Comparison of ENCODE assay signal across 9 mouse cellular contexts in the genomic region with DNA sequence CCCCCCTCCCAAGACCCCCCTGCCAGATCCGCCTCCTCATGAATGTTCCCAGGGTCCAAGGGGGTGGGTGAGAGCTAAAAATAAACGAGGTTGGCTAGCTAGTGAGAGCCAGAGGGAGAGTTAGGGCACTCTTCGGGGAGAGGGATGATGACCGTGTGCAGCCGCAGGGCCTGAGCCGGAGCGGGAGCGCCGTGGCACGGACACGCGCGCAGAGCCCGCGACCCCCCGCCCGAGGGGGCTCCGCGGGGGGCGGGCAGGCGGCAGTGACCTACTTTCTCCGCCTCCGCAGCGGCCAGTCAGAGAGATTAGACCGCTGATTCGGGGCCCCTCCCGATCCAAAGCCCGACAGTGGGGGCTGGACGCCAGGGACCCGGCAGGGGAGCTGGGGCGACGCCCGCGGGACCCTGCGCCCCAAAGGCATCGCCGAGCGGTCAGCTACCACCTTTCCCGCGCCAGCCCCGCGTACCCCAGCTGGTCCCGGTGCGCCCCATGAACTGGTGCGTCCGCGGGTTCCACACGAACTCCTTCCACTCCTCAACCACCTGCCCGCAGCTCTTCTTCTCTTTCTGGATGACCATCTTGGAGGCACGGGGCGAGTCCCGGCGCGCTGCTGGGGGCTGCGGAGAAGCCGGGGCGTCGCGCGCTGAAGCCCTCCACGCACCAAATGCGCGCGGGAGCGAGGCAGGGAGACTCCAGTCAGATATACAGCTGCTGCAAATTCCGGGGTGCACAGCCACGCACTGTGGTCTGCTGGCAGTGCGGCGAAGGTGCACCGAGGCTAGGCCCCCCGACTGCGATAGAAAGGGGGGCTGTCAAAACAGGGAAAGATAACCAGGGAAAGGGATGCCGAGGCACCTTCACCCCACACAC. TPM values are rescaled to one million over a fixed set of nuclear protein-coding genes. Genes with fewer than 3 reads are reported as not detected.
DNase-seq lines count a peak whose midpoint lies in the region; ATAC-seq lines count a peak whose summit lies in the region.
"Had no signal": no experiment of that assay in that cellular context is flagged by ENCODE, and none has a peak within 500 bp of the region (broad histone marks: within the 10 kb centered on the region; RNA-seq: fewer than 3 reads in every experiment).

No protein-coding gene starts in this region.

- 0 out of 2 replicates have a peak, but pooled peaks cover 4% of the 10 kb centered on the region for H3K27me3 ChIP-seq in heart, embryonic 10.5 days (ENCODE audit: insufficient read depth, poor library complexity, severe bottlenecking)
- H3K27me3 ChIP-seq in embryonic facial prominence, embryonic 12.5 days: peaks cover 15% of the 10 kb centered on the region
- peaks cover 8% of the 10 kb centered on the region; the same call in 1 of the 2 replicates for H3K27me3 ChIP-seq in neural tube, embryonic 12.5 days (replicated peaks)

- peak overlapping the region; percentile 100 for H3K4me2 ChIP-seq in embryonic facial prominence, embryonic 12.5 days (replicated peaks)
- peak overlapping the region; percentile 100 for H3K4me2 ChIP-seq in neural tube, embryonic 12.5 days (replicated peaks)

- H3K4me1 ChIP-seq in heart, embryonic 10.5 days: peaks cover 62% of the 10 kb centered on the region
- peaks cover 31% of the 10 kb centered on the region for H3K4me1 ChIP-seq in embryonic facial prominence, embryonic 12.5 days
- peaks cover 32% of the 10 kb centered on the region for H3K4me1 ChIP-seq in neural tube, embryonic 12.5 days

- H3K36me3 ChIP-seq in heart, embryonic 10.5 days: 0 out of 2 replicates have a peak, but pooled peaks cover 3% of the 10 kb centered on the region
- H3K36me3 ChIP-seq in embryonic facial prominence, embryonic 12.5 days: no peaks in the 10 kb centered on the region
- H3K36me3 ChIP-seq in neural tube, embryonic 12.5 days: no peaks in the 10 kb centered on the region

- ATAC-seq in embryonic facial prominence, embryonic 12.5 days (ENCODE audit: insufficient number of reproducible peaks, insufficient read depth, low FRiP score, low TSS enrichment): peak; percentile 11; the same call in 1 of the 2 replicates
- peak; percentile 58 for ATAC-seq in neural tube, embryonic 12.5 days (ENCODE audit: low FRiP score, low read depth)

- H3K9me3 ChIP-seq in heart, embryonic 10.5 days: no peaks in the 10 kb centered on the region
- H3K9me3 ChIP-seq in embryonic facial prominence, embryonic 12.5 days: no peaks in the 10 kb centered on the region
- no peaks in the 10 kb centered on the region for H3K9me3 ChIP-seq in neural tube, embryonic 12.5 days

- peak overlapping the region; percentile 68 for H3K9ac ChIP-seq in embryonic facial prominence, embryonic 12.5 days
- H3K9ac ChIP-seq in neural tube, embryonic 12.5 days: peak overlapping the region; percentile 77

- H3K27ac ChIP-seq in heart, embryonic 10.5 days: peak overlapping the region; percentile 87
- 0 out of 2 replicates have a peak overlapping the region, but pooled peaks have one; percentile 6 for H3K27ac ChIP-seq in embryonic facial prominence, embryonic 12.5 days
- H3K27ac ChIP-seq in neural tube, embryonic 12.5 days: no peak overlapping the region

- DNase-seq in heart, embryonic 10.5 days (ENCODE audit: low spot score): no peak
- no peak for DNase-seq in heart, adult 8-10 months (ENCODE audit: low spot score)
- DNase-seq in Muller cell, postnatal 12 days (ENCODE audit: inconsistent ontology term): peak; percentile 43
- peak; percentile 28 for DNase-seq in heart, postnatal 4 days
- DNase-seq in liver: peak; percentile 68
- DNase-seq in urinary bladder, postnatal 25 days (ENCODE audit: low spot score): no peak

- WGBS in heart, embryonic 10.5 days: under 1% methylated on average over 73 of the region's 73 CpGs
- 1% methylated on average over 67 of the region's 73 CpGs for WGBS in embryonic facial prominence, embryonic 12.5 days
- WGBS in neural tube, embryonic 12.5 days: under 1% methylated on average over 73 of the region's 73 CpGs

- peak overlapping the region; percentile 79 for H3K4me3 ChIP-seq in heart, embryonic 10.5 days
- H3K4me3 ChIP-seq in embryonic facial prominence, embryonic 12.5 days: peak overlapping the region; percentile 58
- peak overlapping the region; percentile 59 for H3K4me3 ChIP-seq in neural tube, embryonic 12.5 days

RNA-seq across cellular contexts. Expression of a gene that starts 0.7 kb away (rescaled TPM):
- 15.6 and 24.1 TPM in 2 replicates for polyA plus RNA-seq in heart, embryonic 10.5 days (2016; fragmentation: Nextera tagmentation; extraction: Ambion mirVana)
- total RNA-seq in heart, adult 8-10 months (2022): 10 to 100 TPM; 12.4 to 16.3 (median 13.1) TPM
- polyA plus RNA-seq in embryonic facial prominence, embryonic 12.5 days (2016; fragmentation: Nextera tagmentation; extraction: Ambion mirVana): 4.2 and 5.3 TPM in 2 replicates
- total RNA-seq in heart, postnatal 4 days (2021): 10 to 100 TPM; 27.0 to 29.1 TPM
- 8.4 and 10.8 TPM in 2 replicates for polyA plus RNA-seq in neural tube, embryonic 12.5 days (2016; fragmentation: Nextera tagmentation; extraction: Ambion mirVana)

RNA-seq across cellular contexts. Expression of a gene that starts 12.7 kb away (rescaled TPM):
- polyA plus RNA-seq in heart, embryonic 10.5 days (2016; fragmentation: Nextera tagmentation; extraction: Ambion mirVana): 0.25 and 7.5 TPM in 2 replicates
- not detected for total RNA-seq in heart, adult 8-10 months (2022)
- not detected in 2 replicates for polyA plus RNA-seq in embryonic facial prominence, embryonic 12.5 days (2016; fragmentation: Nextera tagmentation; extraction: Ambion mirVana)
- not detected for total RNA-seq in heart, postnatal 4 days (2021)
- not detected in 2 replicates for polyA plus RNA-seq in neural tube, embryonic 12.5 days (2016; fragmentation: Nextera tagmentation; extraction: Ambion mirVana)
- polyA plus RNA-seq: large intestine, adult 2 months had no signal

RNA-seq across cellular contexts. Expression of a gene that starts 16.8 kb away (rescaled TPM):
- 18.8 and 21.8 TPM in 2 replicates for polyA plus RNA-seq in heart, embryonic 10.5 days (2016; fragmentation: Nextera tagmentation; extraction: Ambion mirVana)
- 1 to 10 TPM; 2.6 to 5.3 (median 3.3) TPM for total RNA-seq in heart, adult 8-10 months (2022)
- polyA plus RNA-seq in embryonic facial prominence, embryonic 12.5 days (2016; fragmentation: Nextera tagmentation; extraction: Ambion mirVana): 25.4 and 25.8 TPM in 2 replicates
- total RNA-seq in heart, postnatal 4 days (2021): 1 to 10 TPM; 5.3 to 6.7 TPM
- polyA plus RNA-seq in neural tube, embryonic 12.5 days (2016; fragmentation: Nextera tagmentation; extraction: Ambion mirVana): 22.0 and 23.3 TPM in 2 replicates

RNA-seq across cellular contexts. Expression of a gene that starts 24.9 kb away (rescaled TPM):
- polyA plus RNA-seq in heart, embryonic 10.5 days (2016; fragmentation: Nextera tagmentation; extraction: Ambion mirVana): 104 and 161 TPM in 2 replicates
- 10 to 100 TPM; 12.8 to 16.3 (median 14.1) TPM for total RNA-seq in heart, adult 8-10 months (2022)
- polyA plus RNA-seq in embryonic facial prominence, embryonic 12.5 days (2016; fragmentation: Nextera tagmentation; extraction: Ambion mirVana): 159 and 161 TPM in 2 replicates
- 10 to 100 TPM; 41.6 to 46.1 TPM for total RNA-seq in heart, postnatal 4 days (2021)
- 116 and 120 TPM in 2 replicates for polyA plus RNA-seq in neural tube, embryonic 12.5 days (2016; fragmentation: Nextera tagmentation; extraction: Ambion mirVana)

RNA-seq across cellular contexts. Expression of a gene that starts 25.0 kb away (rescaled TPM):
- polyA plus RNA-seq in heart, embryonic 10.5 days (2016; fragmentation: Nextera tagmentation; extraction: Ambion mirVana): 27.2 and 32.4 TPM in 2 replicates
- total RNA-seq in heart, adult 8-10 months (2022): 1 to 10 TPM; 4.6 to 6.7 (median 5.6) TPM
- 29.4 and 36.2 TPM in 2 replicates for polyA plus RNA-seq in embryonic facial prominence, embryonic 12.5 days (2016; fragmentation: Nextera tagmentation; extraction: Ambion mirVana)
- total RNA-seq in heart, postnatal 4 days (2021): 1 to 10 TPM; 5.8 to 7.0 TPM
- polyA plus RNA-seq in neural tube, embryonic 12.5 days (2016; fragmentation: Nextera tagmentation; extraction: Ambion mirVana): 32.2 and 32.4 TPM in 2 replicates

Comparison
In these comparisons a context has a peak if more than half of its experiments do, and no peak if none do; other contexts are left out.
1. DNase-seq: peak in Muller cell, postnatal 12 days (single experiment), heart, postnatal 4 days (single experiment) and liver (single experiment); none in heart, embryonic 10.5 days (single experiment), heart, adult 8-10 months (single experiment) and urinary bladder, postnatal 25 days (single experiment).
2. Peak in every context shown above with its lines, with median percentiles within 50 percentile points of each other: H3K4me3 ChIP-seq.